Mouse (Mus musculus): ENCODE measurements at regions not wholly inside any gene's neighbourhood (a gene's known extent, or its start where the extent isn't known, plus 50 kb on each side); places are given as distances from the start of the nearest gene placed in this dataset.

GRCm38 (mm10) chr9:30766171-30766570 is 156.1 kb downstream of the Adamts15 start:
- no peak for TF ChIP-seq CTCF (IDR thresholded peaks at IDR 0.05; ENCODE audit: borderline replicate concordance, insufficient read depth, low read depth, low read length)
- TF ChIP-seq POLR2A (IDR thresholded peaks at IDR 0.05; ENCODE audit: borderline replicate concordance, insufficient read depth, low read length), result no peak

All from cerebellum, adult 2 months (tissue).